Mouse (Mus musculus): ENCODE measurements around the gene Sytl1.

- no peak for TF ChIP-seq GATA1 (IDR thresholded peaks at IDR 0.05; ENCODE audit: borderline replicate concordance, low read length)
- no peak for TF ChIP-seq FLI1 (IDR thresholded peaks at IDR 0.05; ENCODE audit: low read length)
These were observed 5.0 kb downstream of the Sytl1 start for GRCm38 (mm10) chr4:133257798-133258408.
